ENCODE assay signal across 9 mouse cellular contexts in the genomic region with DNA sequence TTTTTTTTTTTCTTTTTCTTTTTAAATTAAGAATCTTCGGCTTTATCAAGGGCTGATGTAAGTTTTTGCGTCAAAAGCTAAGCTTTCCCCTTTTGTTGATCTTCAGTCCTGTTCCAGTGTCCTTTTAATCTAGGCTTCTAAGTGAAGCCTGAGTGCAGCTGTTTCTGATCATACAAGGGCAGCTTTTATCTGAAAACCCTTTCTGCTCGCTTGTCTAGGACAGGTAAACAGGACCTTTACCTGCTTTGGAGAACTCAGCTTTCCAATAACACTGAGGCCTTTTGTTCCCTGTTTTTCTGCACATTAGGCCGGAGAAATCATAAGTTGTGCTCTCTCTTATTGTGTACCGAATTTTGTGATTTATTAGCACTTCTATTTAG. TPM values are rescaled to one million over a fixed set of nuclear protein-coding genes. Genes with fewer than 3 reads are reported as not detected.
A peak's percentile ranks its signal among the peaks of the same experiment; 100 is the strongest.
DNase-seq lines count a peak whose midpoint lies in the region; ATAC-seq and TF ChIP-seq lines count a peak whose summit lies in the region.
"Had no signal": no experiment of that assay in that cellular context is flagged by ENCODE, and none has a peak within 500 bp of the region (broad histone marks: within the 10 kb centered on the region; RNA-seq: fewer than 3 reads in every experiment).

No protein-coding gene starts in this region.

- peak overlapping the region; percentile 99 for H3K4me3 ChIP-seq in heart, embryonic 12.5 days
- H3K4me3 ChIP-seq in bone marrow macrophage, adult 2 months (ENCODE audit: insufficient read depth, low read length) = peak overlapping the region; percentile 65
- H3K4me3 ChIP-seq in hindbrain, embryonic 12.5 days = peak overlapping the region; percentile 95
- peak overlapping the region; percentile 93 for H3K4me3 ChIP-seq in midbrain, embryonic 13.5 days (replicated peaks)

- TF ChIP-seq POLR2A in bone marrow macrophage, adult 2 months (IDR thresholded peaks at IDR 0.05; ENCODE audit: borderline replicate concordance, low read depth, low read length) = no peak

- no peak for TF ChIP-seq CTCF in bone marrow macrophage, adult 2 months (IDR thresholded peaks at IDR 0.05; ENCODE audit: low read depth, low read length)

- peaks cover 5% of the 10 kb centered on the region; the same call in 1 of the 2 replicates for H3K4me1 ChIP-seq in heart, embryonic 12.5 days (replicated peaks)
- H3K4me1 ChIP-seq in bone marrow macrophage, adult 2 months (ENCODE audit: control insufficient read depth, insufficient read depth, low read length) = peaks cover 6% of the 10 kb centered on the region; the same call in 1 of the 2 replicates
- H3K4me1 ChIP-seq in hindbrain, embryonic 12.5 days = peaks cover 14% of the 10 kb centered on the region
- peaks cover 27% of the 10 kb centered on the region for H3K4me1 ChIP-seq in midbrain, embryonic 13.5 days (replicated peaks)

- H3K9ac ChIP-seq in heart, embryonic 12.5 days = peak overlapping the region; percentile 62
- peak overlapping the region; percentile 63 for H3K9ac ChIP-seq in hindbrain, embryonic 12.5 days
- H3K9ac ChIP-seq in midbrain, embryonic 13.5 days (replicated peaks) = peak overlapping the region; percentile 83

- 48% methylated on average over 5 of the region's 5 CpGs for WGBS in heart, embryonic 12.5 days
- WGBS in hindbrain, embryonic 12.5 days = 61% methylated on average over 5 of the region's 5 CpGs
- WGBS in midbrain, embryonic 13.5 days = 44% methylated on average over 5 of the region's 5 CpGs

- intact Hi-C loops in heart, postnatal 10 days (cut with DNase I) = loop anchor here (5.0 kb wide), 1 partner anchor 202 kb away; no protein-coding TSS in a partner anchor

- H3K9me3 ChIP-seq in heart, embryonic 12.5 days (replicated peaks) = no peaks in the 10 kb centered on the region
- H3K9me3 ChIP-seq in hindbrain, embryonic 12.5 days (replicated peaks) = no peaks in the 10 kb centered on the region
- H3K9me3 ChIP-seq in midbrain, embryonic 13.5 days = no peaks in the 10 kb centered on the region

- no peaks in the 10 kb centered on the region for H3K27me3 ChIP-seq in heart, embryonic 12.5 days (replicated peaks)
- no peaks in the 10 kb centered on the region for H3K27me3 ChIP-seq in hindbrain, embryonic 12.5 days
- H3K27me3 ChIP-seq in midbrain, embryonic 13.5 days = no peaks in the 10 kb centered on the region

- peak overlapping the region; percentile 100 for H3K27ac ChIP-seq in heart, embryonic 12.5 days (ENCODE audit: poor library complexity, severe bottlenecking)
- H3K27ac ChIP-seq in bone marrow macrophage, adult 2 months (ENCODE audit: insufficient read depth, low read depth, low read length) = peak overlapping the region; percentile 86
- peak overlapping the region; percentile 98 for H3K27ac ChIP-seq in hindbrain, embryonic 12.5 days
- H3K27ac ChIP-seq in midbrain, embryonic 13.5 days = peak overlapping the region; percentile 99

- no peaks in the 10 kb centered on the region for H3K36me3 ChIP-seq in heart, embryonic 12.5 days
- peaks cover 2% of the 10 kb centered on the region; the same call in 1 of the 2 replicates for H3K36me3 ChIP-seq in hindbrain, embryonic 12.5 days
- no peaks in the 10 kb centered on the region for H3K36me3 ChIP-seq in midbrain, embryonic 13.5 days

- no peak for ATAC-seq in heart, embryonic 12.5 days (ENCODE audit: insufficient number of reproducible peaks, low FRiP score)
- ATAC-seq in hindbrain, embryonic 12.5 days (ENCODE audit: low FRiP score) = no peak
- no peak for ATAC-seq in midbrain, embryonic 13.5 days
- no peak for ATAC-seq in frontal cortex, adult (ENCODE audit: low TSS enrichment)

- peak overlapping the region; percentile 64 for H3K4me2 ChIP-seq in heart, embryonic 12.5 days
- H3K4me2 ChIP-seq in hindbrain, embryonic 12.5 days (replicated peaks) = peak overlapping the region; percentile 46
- H3K4me2 ChIP-seq in midbrain, embryonic 13.5 days (replicated peaks) = peak overlapping the region; percentile 53

- DNase-seq in heart, postnatal 10 days = no peak
- DNase-seq in right cerebral cortex, postnatal 14 days = no peak
- DNase-seq in kidney, postnatal 14 days = no peak

RNA-seq across cellular contexts. Expression of a gene that starts 27.3 kb away (rescaled TPM):
- polyA plus RNA-seq in heart, embryonic 12.5 days (2016; fragmentation: Nextera tagmentation; extraction: Ambion mirVana) = not detected in 2 replicates
- not detected for total RNA-seq in heart, postnatal 10 days (2021)
- not detected in 2 replicates for polyA plus RNA-seq in bone marrow macrophage, adult 2 months (2012; ENCODE audit: insufficient read depth, insufficient read length, missing spikeins)
- polyA plus RNA-seq in hindbrain, embryonic 12.5 days (2016; fragmentation: Nextera tagmentation; extraction: Ambion mirVana) = not detected in 2 replicates
- not detected in 2 replicates for polyA plus RNA-seq in midbrain, embryonic 13.5 days (2015; fragmentation: Nextera tagmentation; extraction: Ambion mirVana)
- polyA plus RNA-seq: gonadal fat pad, adult 2 months had no signal
